Mouse (Mus musculus) neural tube, embryonic 14.5 days (tissue): ENCODE measurements around the gene Sobp. TPM values are rescaled to one million over a fixed set of nuclear protein-coding genes. Genes with fewer than 3 reads are reported as not detected.

Experiments used
- ATAC-seq: fragments of 200-750 bp; cut with Nextera tagmentation; 2 replicates; pipeline ENCODE4 v1.8.0; 2017; ENCODE audit warnings: low read depth, mild to moderate bottlenecking, moderate TSS enrichment, moderate library complexity
- H3K27ac ChIP-seq: fragments of 300-500 bp; sonication (generic); 2 replicates; pipeline ENCODE4 v1.5.1; 2014; ENCODE audit warnings: low read depth, mild to moderate bottlenecking, control low read depth, low read length, moderate library complexity, mixed read lengths
- H3K27me3 ChIP-seq: fragments of 300-500 bp; sonication (generic); 2 replicates; pipeline ENCODE4 v1.6.1; 2014; ENCODE audit warnings: low read length; ENCODE audit not compliant: control insufficient read depth, insufficient read depth
- H3K36me3 ChIP-seq: fragments of 300-500 bp; sonication (generic); 2 replicates; pipeline ENCODE4 v1.6.1; 2014; ENCODE audit warnings: low read length, mixed read lengths; ENCODE audit not compliant: control insufficient read depth, insufficient read depth
- H3K4me1 ChIP-seq: fragments of 300-500 bp; sonication (generic); 2 replicates; pipeline ENCODE4 v1.6.1; 2014; ENCODE audit warnings: low read length; ENCODE audit not compliant: control insufficient read depth, insufficient read depth
- H3K4me2 ChIP-seq: fragments of 300-500 bp; sonication (generic); 2 replicates; pipeline ENCODE4 v1.6.1; 2014; ENCODE audit warnings: mild to moderate bottlenecking, low read depth, low read length, control low read depth
- H3K4me3 ChIP-seq: fragments of 300-500 bp; sonication (generic); 2 replicates; pipeline ENCODE4 v1.5.1; 2014; ENCODE audit warnings: low read depth, low read length, control low read depth, mixed read lengths
- H3K9ac ChIP-seq: fragments of 300-500 bp; sonication (generic); replicated peaks from 2 replicates; pipeline ENCODE4 v1.6.1; 2014; ENCODE audit warnings: low read depth, mild to moderate bottlenecking, control low read depth, low read length, mixed read lengths
- H3K9me3 ChIP-seq: fragments of 300-500 bp; sonication (generic); 2 replicates; pipeline ENCODE4 v1.6.1; 2016; ENCODE audit warnings: low read length; ENCODE audit not compliant: control insufficient read depth
- WGBS: fragments of 180-500 bp; shearing (Covaris S2); extraction: QIAGEN DNeasy Blood & Tissue Kit; methylation state at CpG from one replicate; pipeline ENCODE4 v1.1.7; 2014; 5-methylcytosine and 5-hydroxymethylcytosine counted together
- polyA plus RNA-seq: library from polyadenylated mRNA; unstranded; fragments of >200 nt; fragmentation: Nextera tagmentation; extraction: Ambion mirVana; gene quantifications from 2 replicates; pipeline ENCODE4 v1.2.1, GENCODE M21; 2014

The Sobp gene
- polyA plus RNA-seq, 1 experiment from 2014 or later, result 17.0 TPM

- Histone ChIP-seq H3K4me3 (no peak overlapping the region), H3K27ac (no peak overlapping the region), H3K4me2 (no peak overlapping the region), H3K9ac (no peak overlapping the region), H3K9me3 (no peaks in the 10 kb centered on the region), H3K27me3 (no peaks in the 10 kb centered on the region), H3K4me1 (peaks cover 26% of the 10 kb centered on the region), H3K36me3 (no peaks in the 10 kb centered on the region)
- WGBS, result 98% methylated on average over 3 of the region's 3 CpGs
- no peak for ATAC-seq
Measured at GRCm38 (mm10) chr10:43166817-43167216, 7.5 kb downstream of the Sobp start.

- no peak for ATAC-seq
- H3K4me1 ChIP-seq, result peaks cover 22% of the 10 kb centered on the region; the same call in 1 of the 2 replicates
- WGBS, result 95% methylated on average over 1 of the region's 1 CpGs
Measured at GRCm38 (mm10) chr10:43166146-43166545, 8.2 kb downstream of the Sobp start.

GRCm38 (mm10) chr10:43164406-43164805, 9.9 kb downstream of the Sobp start:
- Histone ChIP-seq H3K36me3 (no peaks in the 10 kb centered on the region), H3K4me1 (peaks cover 12% of the 10 kb centered on the region; the same call in 1 of the 2 replicates), H3K27me3 (no peaks in the 10 kb centered on the region), H3K9me3 (no peaks in the 10 kb centered on the region), H3K27ac (no peak overlapping the region), H3K9ac (no peak overlapping the region), H3K4me2 (no peak overlapping the region), H3K4me3 (no peak overlapping the region)
- WGBS, result 96% methylated on average over 2 of the region's 2 CpGs
- no peak for ATAC-seq

More at GRCm38 (mm10) chr10:43166146-43166545, 8.2 kb downstream of the Sobp start:
- no peaks in the 10 kb centered on the region for H3K27me3 ChIP-seq
- no peak overlapping the region for H3K4me3 ChIP-seq
- no peaks in the 10 kb centered on the region for H3K9me3 ChIP-seq
- no peaks in the 10 kb centered on the region for H3K36me3 ChIP-seq
- no peak overlapping the region for H3K27ac ChIP-seq
- H3K9ac ChIP-seq, result no peak overlapping the region
- H3K4me2 ChIP-seq, result no peak overlapping the region

- Histone ChIP-seq H3K4me1 (peaks cover 6% of the 10 kb centered on the region; the same call in 1 of the 2 replicates), H3K4me2 (no peak overlapping the region), H3K4me3 (no peak overlapping the region), H3K9ac (no peak overlapping the region), H3K36me3 (no peaks in the 10 kb centered on the region), H3K27me3 (no peaks in the 10 kb centered on the region), H3K27ac (0 out of 2 replicates have a peak overlapping the region, but pooled peaks have one; percentile 34), H3K9me3 (no peaks in the 10 kb centered on the region)
- peak; percentile 71; the same call in 1 of the 2 replicates for ATAC-seq
- 35% methylated on average over 12 of the region's 12 CpGs for WGBS
Measured at GRCm38 (mm10) chr10:43162318-43162717, 12.0 kb downstream of the Sobp start.

- Histone ChIP-seq H3K4me3 (no peak overlapping the region), H3K9me3 (no peaks in the 10 kb centered on the region), H3K4me2 (no peak overlapping the region), H3K9ac (no peak overlapping the region), H3K27me3 (no peaks in the 10 kb centered on the region), H3K27ac (no peak overlapping the region), H3K4me1 (peaks cover 17% of the 10 kb centered on the region; the same call in 1 of the 2 replicates), H3K36me3 (no peaks in the 10 kb centered on the region)
- 75% methylated on average over 5 of the region's 5 CpGs for WGBS
- no peak for ATAC-seq
Measured at GRCm38 (mm10) chr10:43159333-43159732, 15.0 kb downstream of the Sobp start.

GRCm38 (mm10) chr10:43158917-43159316, 15.4 kb downstream of the Sobp start:
- Histone ChIP-seq H3K27me3 (no peaks in the 10 kb centered on the region), H3K9me3 (no peaks in the 10 kb centered on the region), H3K36me3 (no peaks in the 10 kb centered on the region), H3K4me1 (peaks cover 21% of the 10 kb centered on the region; the same call in 1 of the 2 replicates), H3K4me3 (no peak overlapping the region), H3K9ac (no peak overlapping the region), H3K27ac (no peak overlapping the region), H3K4me2 (no peak overlapping the region)
- WGBS, result 85% methylated on average over 5 of the region's 5 CpGs
- ATAC-seq, result no peak

GRCm38 (mm10) chr10:43155046-43155560, 19.2 kb downstream of the Sobp start:
- Histone ChIP-seq H3K36me3 (no peaks in the 10 kb centered on the region), H3K9ac (no peak overlapping the region), H3K4me2 (0 out of 2 replicates have a peak overlapping the region, but pooled peaks have one; percentile 17), H3K4me1 (peaks cover 16% of the 10 kb centered on the region; the same call in 1 of the 2 replicates), H3K27ac (peak overlapping the region; percentile 41), H3K9me3 (no peaks in the 10 kb centered on the region), H3K4me3 (no peak overlapping the region), H3K27me3 (no peaks in the 10 kb centered on the region)
- WGBS, result 3% methylated on average over 12 of the region's 12 CpGs
- peak; percentile 86 for ATAC-seq

- Histone ChIP-seq H3K4me3 (no peak overlapping the region), H3K9me3 (no peaks in the 10 kb centered on the region), H3K9ac (no peak overlapping the region), H3K4me1 (peaks cover 16% of the 10 kb centered on the region; the same call in 1 of the 2 replicates), H3K4me2 (no peak overlapping the region), H3K27ac (no peak overlapping the region), H3K27me3 (no peaks in the 10 kb centered on the region), H3K36me3 (no peaks in the 10 kb centered on the region)
- ATAC-seq, result no peak
- 91% methylated on average over 8 of the region's 8 CpGs for WGBS
Measured at GRCm38 (mm10) chr10:43152643-43153042, 21.7 kb downstream of the Sobp start.

GRCm38 (mm10) chr10:43148456-43148855, 25.9 kb downstream of the Sobp start:
- no peak overlapping the region for H3K9ac ChIP-seq
- no peak for ATAC-seq
- WGBS, result 76% methylated on average over 11 of the region's 11 CpGs
- H3K36me3 ChIP-seq, result no peaks in the 10 kb centered on the region
- no peaks in the 10 kb centered on the region for H3K9me3 ChIP-seq
- no peak overlapping the region for H3K4me3 ChIP-seq
- no peaks in the 10 kb centered on the region for H3K27me3 ChIP-seq
- no peaks in the 10 kb centered on the region for H3K4me1 ChIP-seq
- no peak overlapping the region for H3K4me2 ChIP-seq
- no peak overlapping the region for H3K27ac ChIP-seq
